Mouse (Mus musculus): ENCODE data around the gene Gpc3.

Gene Gpc3

GRCm38 (mm10) chrX:52613328-52614030, at the start of gene Gpc3:
Gene Gpc3, minus strand, starts transcription at chrX:52613950.
- peak; percentile 0 to 4 for DNase-seq (ENCODE audit: low spot score in 2 of 2)

DNA sequence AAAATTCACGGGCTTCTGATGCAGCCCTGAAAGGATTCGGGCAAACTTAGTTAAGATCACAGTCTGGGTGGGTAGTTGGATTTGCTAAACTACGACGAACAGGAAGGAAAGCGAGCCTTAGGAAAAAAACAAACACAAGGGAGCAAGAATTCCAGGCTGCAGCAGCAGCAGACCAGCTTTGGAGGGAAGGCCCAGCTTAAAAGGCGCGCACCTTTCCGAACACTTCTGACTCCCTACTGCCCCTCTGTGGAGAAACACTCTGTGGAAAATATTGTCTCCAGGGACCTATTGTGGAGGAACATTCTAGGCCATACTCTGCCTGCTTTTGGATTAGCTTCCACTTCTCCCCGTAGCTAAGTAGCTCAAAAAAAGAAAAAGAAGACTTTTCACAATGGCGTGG, 38.2 kb upstream of the Gpc3 start:
- DNase-seq (ENCODE audit: low spot score in 2 of 2), result no peak

- no peak for DNase-seq (ENCODE audit: low spot score in 2 of 2)
Measured at GRCm38 (mm10) chrX:52651472-52651948, 37.8 kb upstream of the Gpc3 start.

DNA sequence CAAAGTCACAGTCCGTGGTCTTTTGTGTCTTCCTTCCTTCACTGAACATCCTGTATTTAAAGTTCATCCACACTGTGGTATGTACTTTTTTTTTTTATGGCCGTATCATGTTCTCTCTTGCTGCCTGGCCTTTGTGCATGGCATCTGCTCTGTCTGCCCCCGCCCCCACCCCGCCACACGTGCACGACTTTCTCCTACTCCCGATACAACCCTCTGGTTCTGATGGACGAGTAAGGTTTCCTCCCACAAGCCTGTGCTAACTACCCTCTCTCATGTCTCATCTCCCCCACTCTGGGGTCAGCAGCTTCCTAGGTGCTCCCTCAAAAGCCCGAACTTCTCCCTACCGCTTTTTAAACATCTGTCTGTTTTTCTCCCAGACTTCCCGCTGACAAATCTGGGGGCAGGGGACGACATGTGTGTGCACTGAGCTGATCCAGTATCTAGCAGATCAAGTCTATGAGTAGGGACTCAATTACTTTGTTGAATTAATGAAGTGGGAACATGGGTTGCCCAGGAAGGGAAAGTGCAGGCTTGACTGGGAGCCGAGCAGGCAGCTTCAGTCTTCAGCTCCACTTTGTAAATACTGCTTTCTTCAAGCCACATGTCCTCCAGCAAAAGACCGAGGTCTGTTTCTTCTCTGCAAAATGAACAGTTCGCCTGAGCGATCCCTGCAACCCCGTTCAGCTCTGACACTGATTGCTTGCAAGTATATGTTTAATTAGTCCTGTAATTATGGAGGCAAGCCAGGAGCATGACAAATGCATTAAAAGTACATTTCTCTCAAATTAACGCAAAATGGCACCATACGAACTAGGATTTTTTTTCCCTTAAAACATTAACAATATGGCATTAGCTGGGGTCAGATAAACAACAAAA, 35.4 kb upstream of the Gpc3 start:
- no peak for DNase-seq (ENCODE audit: low spot score in 2 of 2)

DNA sequence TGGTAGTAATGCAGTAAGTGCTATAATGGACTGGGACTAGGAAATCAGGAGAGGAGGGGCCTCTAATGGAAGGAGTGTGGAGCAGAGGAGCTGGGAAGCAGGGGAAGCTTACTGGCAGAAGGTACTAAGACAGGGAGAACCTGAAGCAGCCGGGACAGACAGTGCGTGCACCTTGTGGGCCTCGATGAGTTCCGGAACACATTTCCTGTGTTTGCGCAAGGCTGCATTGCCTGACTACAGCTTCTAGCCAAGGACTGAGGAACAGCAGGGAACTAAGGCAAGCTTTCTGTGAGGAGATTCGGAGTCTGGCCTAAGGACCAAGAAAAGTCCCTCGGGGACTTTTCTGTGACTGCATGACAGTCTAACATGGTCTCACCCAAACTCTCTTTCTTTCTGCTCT, 30.6 kb upstream of the Gpc3 start:
- no peak for DNase-seq (ENCODE audit: low spot score in 2 of 2)

DNA sequence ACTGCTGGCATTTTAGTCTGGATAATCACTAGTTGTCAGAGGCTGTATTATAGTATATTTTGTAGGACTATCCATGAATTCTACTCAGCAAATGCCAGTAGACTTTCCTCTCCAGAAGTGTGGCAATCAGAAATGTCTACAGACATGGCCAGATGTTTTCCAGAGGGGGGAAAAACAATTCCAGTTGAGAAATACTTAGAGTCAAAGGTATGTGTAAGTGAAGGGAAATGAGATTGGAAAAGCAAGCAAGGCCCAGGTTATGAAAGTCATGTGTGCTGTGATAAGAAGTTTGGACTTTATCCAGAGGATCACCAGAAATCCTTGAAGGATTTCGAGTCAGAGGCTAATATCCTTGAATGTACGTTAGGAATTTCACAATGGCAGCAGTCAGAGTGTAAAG, 29.6 kb upstream of the Gpc3 start:
- DNase-seq (ENCODE audit: low spot score in 2 of 2), result no peak

DNA sequence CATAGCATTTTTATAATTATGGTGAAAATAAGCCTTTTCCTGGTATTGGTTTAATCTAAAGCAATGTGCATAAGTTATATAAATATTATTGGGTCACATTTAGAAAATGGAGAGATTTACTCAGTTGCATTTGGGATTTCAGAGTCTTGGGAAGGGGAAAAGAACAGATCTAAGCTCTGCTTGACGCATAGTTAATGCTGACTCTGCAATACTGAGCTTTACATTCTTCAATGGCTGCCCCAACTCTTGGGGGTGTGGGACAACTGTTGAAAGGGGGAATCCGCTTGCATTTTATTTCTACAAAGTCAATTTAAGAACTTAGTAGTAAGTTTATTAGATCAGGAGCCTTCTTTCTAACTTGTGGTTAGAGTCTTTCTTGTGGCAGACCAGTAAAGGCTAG, 28.4 kb upstream of the Gpc3 start:
- no peak for DNase-seq (ENCODE audit: low spot score in 2 of 2)

DNA sequence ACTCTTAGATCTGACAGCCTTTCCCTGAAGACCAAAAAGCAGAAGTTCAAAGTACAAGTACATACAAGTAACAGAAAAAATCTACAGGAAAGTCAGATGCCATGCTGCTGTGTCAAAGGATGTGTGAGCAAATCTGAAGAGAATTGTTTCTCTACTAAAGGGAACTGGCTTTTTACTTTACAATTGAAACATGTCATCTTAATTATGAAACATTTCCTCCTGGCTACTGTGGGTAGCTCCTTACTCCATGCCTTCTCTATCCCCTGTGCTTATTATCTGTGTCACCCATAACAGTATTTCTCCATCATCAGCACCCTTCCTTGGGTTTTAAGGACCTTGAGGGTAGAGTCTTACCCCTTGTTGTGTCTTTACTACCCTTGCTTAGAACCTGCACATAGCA, 23.7 kb upstream of the Gpc3 start:
- no peak for DNase-seq (ENCODE audit: low spot score in 2 of 2)

DNA sequence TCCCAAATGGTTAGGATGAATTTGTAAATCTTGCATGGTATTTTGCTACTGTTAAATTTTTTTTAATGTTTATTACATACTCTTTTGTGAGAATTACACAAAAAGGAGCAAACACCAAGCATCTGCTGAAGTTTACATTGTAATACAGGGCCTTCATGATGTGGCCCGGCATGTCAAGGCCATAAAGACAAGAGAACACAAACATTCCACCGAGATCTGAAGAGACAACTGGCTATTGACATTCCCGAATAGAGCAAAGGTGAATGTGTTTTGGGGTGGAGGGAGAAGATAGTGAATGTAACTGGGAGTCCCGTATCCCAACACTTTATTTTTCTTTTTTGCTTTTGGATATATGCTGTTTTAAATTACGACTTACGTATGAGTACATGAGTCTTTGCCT, 20.2 kb upstream of the Gpc3 start:
- no peak for DNase-seq (ENCODE audit: low spot score in 2 of 2)

- DNase-seq (ENCODE audit: low spot score in 2 of 2), result no peak
Measured at GRCm38 (mm10) chrX:52632688-52633324, 19.1 kb upstream of the Gpc3 start.

DNA sequence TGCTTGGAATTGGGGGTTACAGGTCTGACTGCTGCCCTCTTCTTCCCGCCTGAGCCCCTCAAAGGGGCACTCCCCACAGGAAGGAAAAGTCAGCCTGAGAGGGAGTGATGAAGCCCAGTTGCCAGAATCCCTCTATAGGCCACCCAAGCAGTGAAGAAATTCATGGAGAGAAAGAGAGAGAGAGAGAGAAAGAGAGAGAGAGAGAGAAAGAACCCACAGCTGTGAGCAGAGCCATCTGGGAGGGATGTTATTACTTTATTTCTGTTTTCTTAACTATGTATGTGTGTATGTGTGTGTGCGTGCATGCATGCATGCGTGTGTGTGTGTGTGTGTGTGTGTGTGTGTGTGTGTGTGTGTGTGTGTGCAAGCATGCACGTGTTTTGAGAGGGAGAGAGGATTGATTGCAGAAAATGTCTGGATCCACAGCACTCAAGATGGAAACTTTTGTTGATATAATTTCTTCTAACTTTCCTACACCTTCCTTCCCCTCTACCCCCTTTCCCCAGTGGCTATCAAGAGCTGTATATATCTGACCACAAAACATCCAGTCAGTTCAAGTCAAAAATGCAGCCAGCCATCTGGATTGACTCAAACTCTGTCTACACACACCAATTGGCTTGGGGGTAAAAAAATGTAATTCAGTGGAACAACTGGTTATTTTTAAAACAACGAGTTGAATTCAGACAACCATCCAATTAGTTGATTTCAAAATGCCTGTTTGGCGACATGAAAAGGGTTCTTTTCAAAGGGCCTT, 13.4 kb upstream of the Gpc3 start:
- no peak for DNase-seq (ENCODE audit: low spot score in 2 of 2)

DNA sequence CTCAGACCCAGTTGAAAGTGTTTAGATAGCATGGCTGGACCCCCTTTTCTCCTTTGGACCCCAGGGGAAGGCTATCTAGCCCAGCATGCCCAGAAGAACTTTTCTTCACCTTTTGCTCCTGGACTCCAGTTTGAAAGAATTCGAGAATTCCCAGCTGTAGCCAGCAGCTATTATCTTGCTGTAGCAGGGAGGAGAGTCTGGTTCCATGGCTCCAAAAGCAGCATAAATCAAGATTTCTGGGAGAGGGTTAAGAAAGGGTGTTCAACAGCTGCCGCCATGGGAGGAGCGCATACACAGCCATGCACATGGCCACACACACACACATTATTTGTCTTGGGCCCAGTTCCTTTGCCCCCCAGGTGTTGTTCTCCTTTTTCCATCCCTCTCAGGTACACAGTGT, 4.1 kb upstream of the Gpc3 start:
- no peak for DNase-seq (ENCODE audit: low spot score in 2 of 2)

- DNase-seq (ENCODE audit: low spot score in 2 of 2), result no peak
Measured at GRCm38 (mm10) chrX:52616152-52616551, 2.4 kb upstream of the Gpc3 start.

- DNase-seq (ENCODE audit: low spot score in 2 of 2), result no peak
Measured at GRCm38 (mm10) chrX:52614031-52614381, 256 bp upstream of the Gpc3 start.

DNA sequence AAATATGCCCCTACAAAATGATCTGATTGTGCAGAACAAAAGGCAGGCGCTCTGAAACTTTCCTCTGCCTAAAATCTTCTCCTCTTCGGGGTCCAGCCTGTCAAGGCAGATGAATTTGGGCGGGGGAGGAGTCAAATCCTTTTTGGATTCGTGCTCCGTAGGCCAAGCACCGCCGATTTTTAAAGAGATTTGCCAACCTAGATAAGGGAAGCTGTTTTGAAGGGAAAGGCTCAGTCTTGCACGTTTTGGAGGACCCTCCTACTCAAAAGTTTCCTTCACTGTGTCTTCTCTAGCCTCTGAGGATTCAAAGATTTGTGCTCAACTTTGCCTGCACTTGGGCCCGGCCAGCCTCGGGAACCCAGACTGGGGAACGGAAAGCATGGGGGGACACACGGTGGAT, 944 bp downstream of the Gpc3 start:
- DNase-seq (ENCODE audit: low spot score in 2 of 2), result no peak

DNA sequence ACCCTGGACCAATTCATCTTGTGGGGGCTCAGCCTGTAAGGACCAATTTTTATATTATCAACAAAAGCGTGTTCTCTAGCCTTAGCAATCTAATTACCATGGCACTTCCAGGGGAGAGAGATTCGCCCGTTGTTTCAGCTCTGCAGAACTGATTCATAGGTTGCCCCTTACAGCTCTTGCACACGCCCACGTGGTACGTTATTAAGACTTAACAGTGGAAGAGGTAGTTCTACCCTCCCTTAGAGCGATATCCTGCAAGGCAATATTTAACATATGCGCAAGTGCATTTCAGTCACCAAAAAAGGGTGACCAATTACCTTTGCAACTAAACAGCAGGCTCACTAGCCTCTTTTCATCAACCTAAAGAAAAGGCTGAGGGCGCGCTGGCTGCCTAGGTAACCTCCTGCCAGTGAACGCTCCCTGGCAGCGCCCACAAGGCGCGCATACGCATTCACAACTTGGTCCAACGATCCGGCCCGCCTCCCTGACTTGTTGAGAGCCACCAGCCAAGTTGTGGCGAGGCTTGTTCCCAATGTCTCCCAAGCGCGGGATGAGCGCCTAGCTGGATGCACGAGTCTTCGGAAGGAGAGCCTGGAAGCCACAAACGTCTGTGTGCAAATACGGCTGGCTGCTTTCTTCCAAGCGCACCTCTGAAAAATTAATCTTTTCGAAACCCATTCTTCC, 1.6 kb downstream of the Gpc3 start:
- DNase-seq (ENCODE audit: low spot score in 2 of 2), result no peak

DNA sequence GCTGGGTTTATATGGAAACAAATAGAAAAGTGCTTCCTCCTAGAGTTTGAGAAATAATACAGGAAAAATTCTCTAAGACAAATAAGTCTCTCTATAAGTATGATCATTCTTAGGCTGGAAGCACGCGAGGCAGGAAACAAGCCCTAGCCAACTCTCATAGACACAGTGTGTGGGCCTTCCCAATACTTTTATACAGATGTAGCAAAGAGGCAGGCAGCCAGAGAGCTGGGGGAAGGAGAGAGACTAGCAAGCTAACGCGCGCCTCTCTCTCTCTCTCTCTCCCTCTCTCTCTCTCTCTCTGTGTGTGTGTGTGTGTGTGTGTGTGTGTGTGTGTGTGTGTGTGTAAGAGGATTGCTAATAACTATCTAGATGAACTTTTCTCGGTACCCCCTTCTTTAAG, 2.2 kb downstream of the Gpc3 start:
- DNase-seq (ENCODE audit: low spot score in 2 of 2), result no peak

GRCm38 (mm10) chrX:52603143-52603542, 10.6 kb downstream of the Gpc3 start:
- DNase-seq (ENCODE audit: low spot score in 2 of 2), result no peak

DNA sequence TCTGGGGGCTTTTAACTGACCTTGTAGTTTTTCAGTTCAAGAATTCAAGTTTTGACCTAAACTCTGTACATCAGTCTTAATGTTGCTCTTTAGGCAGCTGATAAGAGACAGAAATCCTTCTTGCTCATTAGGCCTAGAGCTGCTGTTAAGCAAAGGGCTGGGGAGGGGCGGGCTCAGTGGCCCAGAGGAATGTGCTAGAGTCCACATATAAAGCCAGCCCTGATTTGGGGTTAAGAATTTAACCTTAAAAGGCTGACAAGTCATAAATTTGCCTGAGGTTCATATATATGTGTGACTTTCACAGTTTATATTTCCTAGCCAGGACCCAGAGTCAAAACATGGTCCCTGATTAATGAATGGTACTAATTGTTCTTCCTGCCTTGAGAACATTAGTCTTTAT, 14.5 kb downstream of the Gpc3 start:
- no peak for DNase-seq (ENCODE audit: low spot score in 2 of 2)

DNA sequence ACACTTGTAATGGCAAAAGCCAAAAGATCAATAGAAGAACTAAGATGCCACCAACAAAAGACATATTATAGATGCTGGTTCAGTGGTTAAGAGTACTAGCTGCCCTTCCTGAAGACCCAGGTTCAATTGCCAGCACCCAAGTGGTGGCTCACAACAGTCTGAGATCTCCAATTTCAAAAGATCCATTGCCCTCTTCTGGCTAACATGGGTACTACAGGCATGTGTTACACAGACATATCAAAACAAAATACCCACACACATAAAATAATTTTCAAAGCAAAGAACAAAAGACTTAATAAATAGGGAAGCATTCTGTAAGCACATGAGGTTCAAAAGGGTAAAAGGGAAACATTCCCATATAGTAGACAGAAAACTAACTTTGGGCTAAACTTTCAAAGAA, 26.1 kb downstream of the Gpc3 start:
- no peak for DNase-seq (ENCODE audit: low spot score in 2 of 2)

DNA sequence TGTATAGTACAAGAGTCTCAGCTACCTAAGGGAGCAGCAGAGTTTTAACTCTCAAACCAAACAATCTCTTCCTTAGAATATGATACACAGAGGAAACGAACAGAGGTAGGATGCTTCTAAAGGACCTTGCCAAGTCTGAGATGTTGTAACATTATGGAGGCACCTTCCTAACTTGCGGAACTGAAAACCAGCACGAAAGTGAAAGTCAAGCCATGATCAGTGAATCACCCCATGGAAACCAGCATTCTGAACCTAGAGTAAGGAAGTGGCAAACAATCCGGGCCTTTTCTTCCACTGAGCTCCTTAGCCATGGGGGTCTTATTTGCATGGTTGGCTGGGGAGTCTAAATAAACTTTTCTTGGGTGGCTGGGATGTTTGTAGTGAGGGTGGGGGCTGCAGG, 53.8 kb downstream of the Gpc3 start:
- no peak for DNase-seq (ENCODE audit: low spot score in 2 of 2)
